Mouse (Mus musculus): Measurements from ENCODE around the gene Olfr646.

Olfr646 gene

DNA sequence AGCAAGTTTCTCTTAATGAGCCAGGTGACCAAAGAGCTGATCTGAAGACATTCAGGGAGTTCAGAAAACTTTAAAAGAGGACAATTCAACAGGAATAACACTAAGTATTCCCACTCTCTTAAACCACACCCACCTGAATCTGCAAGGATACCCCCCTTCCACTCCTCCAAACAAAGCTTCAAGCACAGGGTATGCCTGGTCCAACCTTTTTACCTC lies at the start of gene Olfr646:
Gene Olfr646, plus strand, starts transcription at position 117 of the 216 bp plus-strand sequence.
- no peak for DNase-seq

- no peak for DNase-seq
These were observed 45.5 kb upstream of the Olfr646 start for GRCm38 (mm10) chr7:104059215-104059614.

GRCm38 (mm10) chr7:104061345-104061744 lies 43.3 kb upstream of the Olfr646 start, which contains the start of gene 4930516K23Rik:
Gene 4930516K23Rik (minus strand): TSS chr7:104061445.
- no peak for DNase-seq

DNA sequence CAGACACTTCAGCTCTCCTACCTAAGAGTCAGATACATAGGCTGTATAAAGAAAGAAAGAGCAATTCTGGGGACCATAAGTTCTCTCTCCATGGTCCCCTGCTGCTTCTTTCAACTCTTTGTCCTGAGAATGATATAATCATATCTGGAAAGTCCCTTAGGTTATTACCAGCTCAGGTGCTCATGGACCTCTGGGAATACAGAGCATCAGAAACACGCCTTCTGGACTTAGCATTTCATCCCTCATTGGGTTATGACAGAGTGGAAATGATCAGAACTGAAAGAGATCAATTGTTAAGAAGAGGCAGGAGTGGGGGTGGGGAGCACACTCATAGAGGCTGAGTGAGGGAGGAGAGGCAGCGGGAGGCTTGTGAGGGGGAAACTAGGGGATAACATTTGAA lies 32.9 kb upstream of the Olfr646 start, which contains the start of gene Olfr644:
Gene Olfr644, minus strand, starts transcription at position 101 of the 400 bp plus-strand sequence.
- DNase-seq, result no peak

DNA sequence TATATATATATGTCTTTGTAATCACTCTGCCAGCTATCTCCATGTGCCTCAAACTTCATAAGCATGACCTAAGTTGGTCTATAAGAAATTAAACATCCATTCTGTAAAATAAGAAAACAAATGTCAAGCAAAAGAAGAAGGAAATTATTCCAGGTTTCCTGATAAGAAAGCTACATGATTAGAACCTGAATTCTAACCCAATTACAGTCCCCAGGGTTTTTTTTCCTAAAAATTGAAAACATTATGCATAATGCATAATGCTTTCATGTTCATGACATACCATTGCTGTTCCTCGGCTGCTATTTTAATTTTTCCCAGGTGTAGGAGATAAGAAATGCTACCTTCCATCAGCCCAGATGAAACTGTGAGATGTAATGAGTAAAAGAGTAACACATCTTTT lies 19.3 kb upstream of the Olfr646 start, which contains the start of gene Olfr645:
Gene Olfr645, minus strand, starts transcription at position 101 of the 400 bp plus-strand sequence.
- no peak for DNase-seq

GRCm38 (mm10) chr7:104103913-104104756 lies 538 bp upstream of the Olfr646 start:
- DNase-seq, result no peak

GRCm38 (mm10) chr7:104129726-104130125 lies 25.1 kb downstream of the Olfr646 start, which contains the start of gene Ubqln5:
Gene Ubqln5 (minus strand): TSS chr7:104129826.
- DNase-seq, result no peak

DNA sequence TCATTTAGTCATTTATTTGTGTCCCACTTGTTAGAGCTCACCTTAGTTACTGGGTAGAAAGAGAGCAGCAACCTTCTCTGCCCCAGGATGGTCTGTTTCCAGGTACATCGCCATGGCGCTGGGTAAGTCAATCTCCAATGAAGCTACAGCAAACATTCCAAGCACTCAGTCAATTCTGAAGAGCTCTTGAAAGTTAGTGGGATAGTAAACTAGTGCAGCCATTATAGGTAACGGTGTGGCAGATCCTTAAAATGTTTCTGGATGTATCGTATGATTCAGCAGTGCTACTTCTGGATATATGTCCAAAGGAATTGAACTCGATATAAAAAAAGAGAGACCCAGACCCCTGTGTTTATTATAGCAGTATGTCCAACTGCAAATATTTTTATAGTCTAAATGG lies 32.6 kb downstream of the Olfr646 start, which contains the start of gene Olfr643:
Gene Olfr643, minus strand, starts transcription at position 101 of the 400 bp plus-strand sequence.
- no peak for DNase-seq

- DNase-seq, result no peak
These were observed 38.5 kb downstream of the Olfr646 start, which contains the start of gene Ubqln3 for GRCm38 (mm10) chr7:104143179-104143578. Gene Ubqln3 (minus strand): TSS chr7:104143279.

DNA sequence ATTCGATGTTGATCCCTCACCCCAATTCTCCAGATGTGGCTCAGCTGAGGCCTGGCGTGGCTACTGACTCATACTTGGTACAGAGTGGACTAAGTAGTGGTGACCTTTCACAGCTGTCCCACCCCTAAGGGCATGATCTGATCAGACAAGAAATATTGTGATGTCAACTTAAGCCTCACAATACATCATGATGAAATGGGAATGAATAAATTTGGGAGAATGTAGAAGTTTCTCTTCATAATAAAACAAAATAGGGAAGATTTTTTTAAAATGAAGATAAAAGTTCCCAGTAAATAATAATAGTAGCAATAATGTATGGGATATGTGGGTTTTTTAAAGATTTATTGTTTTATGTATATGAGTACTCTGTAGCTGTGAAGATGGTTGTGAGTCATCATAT lies 45.8 kb downstream of the Olfr646 start, which contains the start of gene Ubqlnl:
Gene Ubqlnl, minus strand, starts transcription at position 101 of the 400 bp plus-strand sequence.
- DNase-seq, result no peak
